Mouse (Mus musculus): ENCODE results near the gene Cdon. TPM values are rescaled to one million over a fixed set of nuclear protein-coding genes. Genes with fewer than 3 reads are reported as not detected.
A peak's percentile ranks its signal among the peaks of the same experiment; 100 is the strongest.

Gene Cdon
- polyA plus RNA-seq, 1 experiment, result 39.9 TPM

- no peak for TF ChIP-seq CTCF (IDR thresholded peaks at IDR 0.05; ENCODE audit: control insufficient read depth, insufficient read depth, insufficient read length)
- TF ChIP-seq CEBPB (IDR thresholded peaks at IDR 0.05; ENCODE audit: low read depth), result no peak
- no peak for TF ChIP-seq FOSL1 (IDR thresholded peaks at IDR 0.05; ENCODE audit: insufficient read depth, low read length, poor library complexity, severe bottlenecking)
- no peak for TF ChIP-seq MAX (IDR thresholded peaks at IDR 0.05)
- TF ChIP-seq MYOD1 (IDR thresholded peaks at IDR 0.05; ENCODE audit: control insufficient read depth, insufficient read length, low read depth), result no peak
- no peak for TF ChIP-seq USF1 (IDR thresholded peaks at IDR 0.05; ENCODE audit: low read depth)
- TF ChIP-seq MYOG (IDR thresholded peaks at IDR 0.05; ENCODE audit: control insufficient read depth, extremely low read depth, insufficient read length), result no peak
- no peaks in the 10 kb centered on the region for H3K27me3 ChIP-seq (ENCODE audit: control insufficient read depth, insufficient read depth, insufficient read length)
- no peak overlapping the region for H3ac ChIP-seq (ENCODE audit: control insufficient read depth, insufficient read length, low read depth)
- H3K36me3 ChIP-seq (ENCODE audit: control insufficient read depth, insufficient read depth), result peaks cover 61% of the 10 kb centered on the region
- H3K79me2 ChIP-seq (ENCODE audit: control insufficient read depth, insufficient read depth), result peaks cover 20% of the 10 kb centered on the region
- H3K4me3 ChIP-seq (ENCODE audit: insufficient read depth, poor library complexity, severe bottlenecking), result no peak overlapping the region
- H3K79me3 ChIP-seq (ENCODE audit: low read depth), result peaks cover 12% of the 10 kb centered on the region
Measured at GRCm38 (mm10) chr9:35453311-35453710, 32.4 kb downstream of the Cdon start.

DNA sequence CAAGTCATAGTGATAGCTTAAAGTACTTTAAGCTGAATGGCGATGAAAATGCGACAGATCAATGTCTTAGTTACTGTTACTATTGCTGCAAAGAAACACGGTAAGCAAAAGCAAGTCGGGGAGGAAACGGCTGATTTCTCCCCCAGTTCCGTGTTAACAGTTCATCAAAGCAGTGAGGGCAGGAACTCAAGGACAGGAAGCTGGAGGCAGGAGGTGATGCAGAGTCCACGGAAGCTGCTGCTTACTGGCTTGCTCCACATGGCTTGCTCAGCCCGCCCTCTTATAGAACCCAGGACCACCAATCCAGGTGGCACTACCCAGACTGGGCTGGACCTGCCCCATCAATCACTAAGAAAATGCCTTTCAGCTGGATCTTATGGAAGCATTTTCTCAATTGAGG is 38.7 kb downstream of the Cdon start:
- Histone ChIP-seq H3K4me3 (ENCODE audit: insufficient read depth, poor library complexity, severe bottlenecking) (no peak overlapping the region), H3K27me3 (ENCODE audit: control insufficient read depth, insufficient read depth, insufficient read length) (no peaks in the 10 kb centered on the region), H3K79me2 (ENCODE audit: control insufficient read depth, insufficient read depth) (peaks cover 12% of the 10 kb centered on the region), H3K36me3 (ENCODE audit: control insufficient read depth, insufficient read depth) (peaks cover 60% of the 10 kb centered on the region), H3K79me3 (ENCODE audit: low read depth) (peaks cover 6% of the 10 kb centered on the region), H3ac (ENCODE audit: control insufficient read depth, insufficient read length, low read depth) (no peak overlapping the region)
- TF ChIP-seq FOSL1 (IDR thresholded peaks at IDR 0.05; ENCODE audit: insufficient read depth, low read length, poor library complexity, severe bottlenecking) (no peak), CTCF (IDR thresholded peaks at IDR 0.05; ENCODE audit: control insufficient read depth, insufficient read depth, insufficient read length) (no peak), MYOD1 (IDR thresholded peaks at IDR 0.05; ENCODE audit: control insufficient read depth, insufficient read length, low read depth) (no peak), MYOG (IDR thresholded peaks at IDR 0.05; ENCODE audit: control insufficient read depth, extremely low read depth, insufficient read length) (no peak), MAX (IDR thresholded peaks at IDR 0.05) (no peak), CEBPB (IDR thresholded peaks at IDR 0.05; ENCODE audit: low read depth) (no peak), USF1 (IDR thresholded peaks at IDR 0.05; ENCODE audit: low read depth) (no peak)

DNA sequence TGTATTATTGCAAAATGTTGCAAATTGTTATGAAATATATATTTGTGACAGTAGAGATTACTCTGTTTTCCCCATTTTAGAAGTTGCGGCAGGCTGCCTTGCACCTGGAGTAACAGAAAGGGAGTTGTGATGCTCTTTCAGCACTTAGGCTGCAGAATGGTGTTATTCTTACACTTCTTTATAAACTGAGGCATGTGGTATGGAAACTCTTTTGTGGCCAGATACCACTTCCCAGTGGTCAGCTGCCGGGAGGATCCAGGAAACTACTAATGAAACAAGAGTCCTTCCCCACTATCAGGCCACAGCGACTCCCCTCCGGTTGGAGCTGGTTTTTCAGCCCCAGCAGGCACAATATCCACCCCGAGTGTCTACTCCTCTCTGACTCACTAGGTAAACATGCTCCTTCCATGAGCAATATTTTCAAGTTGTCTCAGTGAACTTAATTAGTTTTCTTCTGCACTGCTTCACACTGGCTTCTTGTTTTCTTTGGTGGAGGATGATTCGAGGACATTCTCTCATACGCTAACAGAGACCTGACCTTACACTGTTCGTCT is 46.4 kb downstream of the Cdon start:
- peaks cover 53% of the 10 kb centered on the region for H3K36me3 ChIP-seq (ENCODE audit: control insufficient read depth, insufficient read depth)
- no peaks in the 10 kb centered on the region for H3K27me3 ChIP-seq (ENCODE audit: control insufficient read depth, insufficient read depth, insufficient read length)
- H3K79me3 ChIP-seq (ENCODE audit: low read depth), result peaks cover 29% of the 10 kb centered on the region
- no peak overlapping the region for H3K4me3 ChIP-seq (ENCODE audit: insufficient read depth, poor library complexity, severe bottlenecking)
- no peak overlapping the region for H3ac ChIP-seq (ENCODE audit: control insufficient read depth, insufficient read length, low read depth)
- peaks cover 54% of the 10 kb centered on the region for H3K79me2 ChIP-seq (ENCODE audit: control insufficient read depth, insufficient read depth)
- TF ChIP-seq USF1 (IDR thresholded peaks at IDR 0.05; ENCODE audit: low read depth) (peak; percentile 31), MYOG (IDR thresholded peaks at IDR 0.05; ENCODE audit: control insufficient read depth, extremely low read depth, insufficient read length) (no peak), CEBPB (IDR thresholded peaks at IDR 0.05; ENCODE audit: low read depth) (no peak), MAX (IDR thresholded peaks at IDR 0.05) (peak; percentile 60), FOSL1 (IDR thresholded peaks at IDR 0.05; ENCODE audit: insufficient read depth, low read length, poor library complexity, severe bottlenecking) (peak; percentile 73), CTCF (IDR thresholded peaks at IDR 0.05; ENCODE audit: control insufficient read depth, insufficient read depth, insufficient read length) (no peak), MYOD1 (IDR thresholded peaks at IDR 0.05; ENCODE audit: control insufficient read depth, insufficient read length, low read depth) (no peak)

GRCm38 (mm10) chr9:35468913-35469312 is 48.0 kb downstream of the Cdon start:
- H3K79me2 ChIP-seq (ENCODE audit: control insufficient read depth, insufficient read depth), result peaks cover 49% of the 10 kb centered on the region
- peaks cover 29% of the 10 kb centered on the region for H3K79me3 ChIP-seq (ENCODE audit: low read depth)
- TF ChIP-seq FOSL1 (IDR thresholded peaks at IDR 0.05; ENCODE audit: insufficient read depth, low read length, poor library complexity, severe bottlenecking) (no peak), USF1 (IDR thresholded peaks at IDR 0.05; ENCODE audit: low read depth) (no peak), CEBPB (IDR thresholded peaks at IDR 0.05; ENCODE audit: low read depth) (no peak), MAX (IDR thresholded peaks at IDR 0.05) (no peak), MYOD1 (IDR thresholded peaks at IDR 0.05; ENCODE audit: control insufficient read depth, insufficient read length, low read depth) (no peak), CTCF (IDR thresholded peaks at IDR 0.05; ENCODE audit: control insufficient read depth, insufficient read depth, insufficient read length) (no peak), MYOG (IDR thresholded peaks at IDR 0.05; ENCODE audit: control insufficient read depth, extremely low read depth, insufficient read length) (no peak)
- H3K27me3 ChIP-seq (ENCODE audit: control insufficient read depth, insufficient read depth, insufficient read length), result no peaks in the 10 kb centered on the region
- peaks cover 43% of the 10 kb centered on the region for H3K36me3 ChIP-seq (ENCODE audit: control insufficient read depth, insufficient read depth)
- no peak overlapping the region for H3ac ChIP-seq (ENCODE audit: control insufficient read depth, insufficient read length, low read depth)
- no peak overlapping the region for H3K4me3 ChIP-seq (ENCODE audit: insufficient read depth, poor library complexity, severe bottlenecking)

DNA sequence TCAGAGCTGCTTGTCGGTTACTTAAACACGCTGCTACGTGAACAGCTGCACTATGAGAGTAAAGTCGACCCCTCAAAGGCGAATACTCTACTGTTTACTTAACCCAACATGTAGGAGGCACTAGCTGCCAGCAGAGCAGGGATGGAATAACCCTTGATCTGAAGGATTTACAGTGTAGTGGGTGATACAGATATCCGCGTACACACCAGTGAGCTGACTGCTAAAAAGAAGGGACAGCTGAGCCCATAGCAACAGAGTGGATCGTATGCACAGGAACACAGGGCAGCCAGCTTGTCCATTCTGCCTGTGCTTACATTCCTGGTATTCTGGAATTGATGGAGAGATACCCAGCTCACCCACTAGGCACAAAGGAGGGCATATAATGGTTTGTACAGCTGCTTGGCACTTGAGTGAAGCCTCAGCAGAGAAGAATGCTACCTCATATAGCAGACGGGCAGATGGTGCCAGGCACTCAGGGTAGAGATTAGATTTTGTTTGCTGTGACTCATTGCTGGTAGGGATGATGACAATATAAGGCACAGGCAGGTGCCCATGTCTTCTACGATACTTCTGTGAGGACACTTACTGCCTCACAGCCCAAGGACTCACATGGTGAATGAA is 53.3 kb downstream of the Cdon start:
- peaks cover 10% of the 10 kb centered on the region for H3K79me2 ChIP-seq (ENCODE audit: control insufficient read depth, insufficient read depth)
- no peaks in the 10 kb centered on the region for H3K27me3 ChIP-seq (ENCODE audit: control insufficient read depth, insufficient read depth, insufficient read length)
- no peak overlapping the region for H3K4me3 ChIP-seq (ENCODE audit: insufficient read depth, poor library complexity, severe bottlenecking)
- H3K36me3 ChIP-seq (ENCODE audit: control insufficient read depth, insufficient read depth), result peaks cover 54% of the 10 kb centered on the region
- H3ac ChIP-seq (ENCODE audit: control insufficient read depth, insufficient read length, low read depth), result no peak overlapping the region
- TF ChIP-seq USF1 (IDR thresholded peaks at IDR 0.05; ENCODE audit: low read depth) (no peak), CTCF (IDR thresholded peaks at IDR 0.05; ENCODE audit: control insufficient read depth, insufficient read depth, insufficient read length) (no peak), FOSL1 (IDR thresholded peaks at IDR 0.05; ENCODE audit: insufficient read depth, low read length, poor library complexity, severe bottlenecking) (peak; percentile 48), MYOG (IDR thresholded peaks at IDR 0.05; ENCODE audit: control insufficient read depth, extremely low read depth, insufficient read length) (no peak), MYOD1 (IDR thresholded peaks at IDR 0.05; ENCODE audit: control insufficient read depth, insufficient read length, low read depth) (peak; percentile 91), CEBPB (IDR thresholded peaks at IDR 0.05; ENCODE audit: low read depth) (no peak), MAX (IDR thresholded peaks at IDR 0.05) (no peak)
- H3K79me3 ChIP-seq (ENCODE audit: low read depth), result peaks cover 5% of the 10 kb centered on the region

All from C2C12 (cell line).